Comparison of ENCODE assay signal across 14 mouse cellular contexts in the genomic region with DNA sequence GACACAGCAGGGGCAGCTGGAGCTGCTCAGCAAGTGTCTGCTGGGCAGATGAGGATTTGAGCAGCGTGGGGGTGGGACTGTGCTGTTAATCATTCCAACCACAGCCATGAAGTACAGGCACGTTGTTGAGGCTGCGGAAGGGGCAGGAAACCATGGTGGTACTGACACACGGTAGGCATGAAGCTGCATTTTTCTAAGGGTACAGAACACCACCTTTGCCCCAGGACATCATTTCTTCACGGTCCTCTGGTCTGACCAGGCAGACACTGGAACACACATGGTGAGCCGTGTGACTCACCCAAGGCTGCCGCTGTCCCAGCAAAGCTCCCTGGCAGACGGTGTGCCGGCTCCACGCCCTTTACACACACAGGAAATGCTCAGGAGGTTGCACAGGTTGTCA. TPM values are rescaled to one million over a fixed set of nuclear protein-coding genes. Genes with fewer than 3 reads are reported as not detected.
DNase-seq lines count a peak whose midpoint lies in the region; ATAC-seq and TF ChIP-seq lines count a peak whose summit lies in the region.
"Had no signal": no experiment of that assay in that cellular context is flagged by ENCODE, and none has a peak within 500 bp of the region (broad histone marks: within the 10 kb centered on the region; RNA-seq: fewer than 3 reads in every experiment).

No protein-coding gene starts in this region.

- peak; percentile 19; the same call in 1 of the 2 replicates for ATAC-seq in liver, postnatal 0 days
- no peak for ATAC-seq in liver, embryonic 11.5 days (replicated peaks; ENCODE audit: low FRiP score)
- ATAC-seq in hematopoietic stem cell, adult 5-6 weeks (replicated peaks in 1 of 2; ENCODE audit: insufficient read depth in 1 of 2, low FRiP score in 2 of 2, low TSS enrichment in 1 of 2, low read depth in 1 of 2, poor library complexity in 2 of 2, severe bottlenecking in 2 of 2): peak; percentile 83 to 86
- peak; percentile 81 for ATAC-seq in kidney, embryonic 16.5 days (ENCODE audit: low FRiP score, low TSS enrichment)
- peak; percentile 61; the same call in 1 of the 2 replicates for ATAC-seq in stomach, embryonic 15.5 days (ENCODE audit: insufficient read depth, low FRiP score, low read depth)
- ATAC-seq in forebrain, embryonic 11.5 days (replicated peaks; ENCODE audit: low FRiP score): no peak

- TF ChIP-seq EP300 in liver, postnatal 0 days (IDR thresholded peaks at IDR 0.05; ENCODE audit: low read depth): no peak

- no peaks in the 10 kb centered on the region; the same call in 1 of the 2 replicates for H3K9me3 ChIP-seq in liver, postnatal 0 days (ENCODE audit: low read length)
- H3K9me3 ChIP-seq in liver, embryonic 11.5 days (ENCODE audit: control insufficient read depth, low read length): no peaks in the 10 kb centered on the region
- peaks cover 4% of the 10 kb centered on the region; the same call in 1 of the 2 replicates for H3K9me3 ChIP-seq in kidney, embryonic 16.5 days (ENCODE audit: low read length)
- no peaks in the 10 kb centered on the region for H3K9me3 ChIP-seq in stomach, embryonic 15.5 days
- no peaks in the 10 kb centered on the region; the same call in 1 of the 2 replicates for H3K9me3 ChIP-seq in forebrain, embryonic 11.5 days (ENCODE audit: control insufficient read depth, low read length)

- 33% methylated on average over 10 of the region's 10 CpGs for WGBS in liver, postnatal 0 days (ENCODE audit: insufficient replicate concordance)
- WGBS in liver, embryonic 11.5 days: 60% methylated on average over 10 of the region's 10 CpGs
- WGBS in kidney, embryonic 16.5 days: 35% methylated on average over 10 of the region's 10 CpGs
- 37% methylated on average over 10 of the region's 10 CpGs for WGBS in stomach, embryonic 15.5 days
- 83% methylated on average over 10 of the region's 10 CpGs for WGBS in forebrain, embryonic 11.5 days

- no peaks in the 10 kb centered on the region for H3K27me3 ChIP-seq in liver, postnatal 0 days (ENCODE audit: insufficient read depth, low read length)
- no peaks in the 10 kb centered on the region for H3K27me3 ChIP-seq in liver, embryonic 11.5 days (replicated peaks; ENCODE audit: control insufficient read depth, insufficient read depth, low read length)
- H3K27me3 ChIP-seq in kidney, embryonic 16.5 days (ENCODE audit: insufficient read depth, low read length): no peaks in the 10 kb centered on the region
- H3K27me3 ChIP-seq in stomach, embryonic 15.5 days (replicated peaks): no peaks in the 10 kb centered on the region
- no peaks in the 10 kb centered on the region for H3K27me3 ChIP-seq in forebrain, embryonic 11.5 days (ENCODE audit: control insufficient read depth, insufficient read depth, low read length)
- H3K27me3 ChIP-seq: heart, embryonic 12.5 days; limb, embryonic 15.5 days; neural tube, embryonic 13.5 days had no signal

- no peak overlapping the region for H3K27ac ChIP-seq in liver, postnatal 0 days (ENCODE audit: low read depth)
- no peak overlapping the region for H3K27ac ChIP-seq in liver, embryonic 11.5 days (ENCODE audit: low read depth, low read length)
- H3K27ac ChIP-seq in kidney, embryonic 16.5 days (ENCODE audit: low read length): no peak overlapping the region
- peak overlapping the region; percentile 31; the same call in 1 of the 2 replicates for H3K27ac ChIP-seq in stomach, embryonic 15.5 days
- H3K27ac ChIP-seq in forebrain, embryonic 11.5 days (ENCODE audit: low read depth, low read length): no peak overlapping the region
- H3K27ac ChIP-seq: hindbrain, embryonic 13.5 days; limb, embryonic 15.5 days; neural tube, embryonic 13.5 days had no signal

- no peaks in the 10 kb centered on the region for H3K4me1 ChIP-seq in liver, postnatal 0 days (ENCODE audit: insufficient read depth)
- no peaks in the 10 kb centered on the region for H3K4me1 ChIP-seq in liver, embryonic 11.5 days (replicated peaks; ENCODE audit: control insufficient read depth, insufficient read depth, low read length)
- peaks cover 12% of the 10 kb centered on the region; the same call in 1 of the 2 replicates for H3K4me1 ChIP-seq in kidney, embryonic 16.5 days (ENCODE audit: insufficient read depth, low read length)
- no peaks in the 10 kb centered on the region for H3K4me1 ChIP-seq in stomach, embryonic 15.5 days
- H3K4me1 ChIP-seq in forebrain, embryonic 11.5 days (replicated peaks; ENCODE audit: control insufficient read depth, insufficient read depth, low read length): no peaks in the 10 kb centered on the region
- H3K4me1 ChIP-seq: heart, embryonic 12.5 days; hindbrain, embryonic 13.5 days; neural tube, embryonic 13.5 days had no signal

- no peak overlapping the region for H3K9ac ChIP-seq in liver, postnatal 0 days (replicated peaks)
- H3K9ac ChIP-seq in liver, embryonic 11.5 days (ENCODE audit: low read depth, low read length): no peak overlapping the region
- no peak overlapping the region for H3K9ac ChIP-seq in kidney, embryonic 16.5 days (replicated peaks; ENCODE audit: low read length)
- H3K9ac ChIP-seq in stomach, embryonic 15.5 days: no peak overlapping the region
- no peak overlapping the region for H3K9ac ChIP-seq in forebrain, embryonic 11.5 days (ENCODE audit: low read length)
- H3K9ac ChIP-seq: heart, embryonic 12.5 days; hindbrain, embryonic 13.5 days; limb, embryonic 15.5 days; neural tube, embryonic 13.5 days had no signal

- no peak for DNase-seq in liver, postnatal 0 days
- no peak for DNase-seq in liver, embryonic 11.5 days (ENCODE audit: low spot score)
- no peak for DNase-seq in gastrocnemius, postnatal 14 days
- DNase-seq in cerebellum, adult 8-10 months: no peak
- no peak for DNase-seq in forebrain, embryonic 11.5 days (ENCODE audit: low spot score)
- DNase-seq: midbrain, embryonic 14.5 days; right cerebral cortex, adult 18-20 months had no signal

- H3K4me2 ChIP-seq in liver, postnatal 0 days (ENCODE audit: low read depth, low read length): no peak overlapping the region
- H3K4me2 ChIP-seq in liver, embryonic 11.5 days: no peak overlapping the region
- H3K4me2 ChIP-seq in kidney, embryonic 16.5 days (replicated peaks; ENCODE audit: low read depth, low read length): no peak overlapping the region
- no peak overlapping the region for H3K4me2 ChIP-seq in stomach, embryonic 15.5 days
- no peak overlapping the region for H3K4me2 ChIP-seq in forebrain, embryonic 11.5 days (ENCODE audit: low read depth, low read length, severe bottlenecking)
- H3K4me2 ChIP-seq: heart, embryonic 12.5 days; hindbrain, embryonic 13.5 days; limb, embryonic 15.5 days; neural tube, embryonic 13.5 days had no signal

- intact Hi-C loops in gastrocnemius, postnatal 14 days (cut with DNase I; ENCODE audit: low total_unique reads): no loop called here

- TF ChIP-seq CTCF in liver, postnatal 0 days (IDR thresholded peaks at IDR 0.05; ENCODE audit: low read depth): no peak

- no peak overlapping the region for H3K4me3 ChIP-seq in liver, postnatal 0 days (ENCODE audit: low read depth, low read length)
- H3K4me3 ChIP-seq in liver, embryonic 11.5 days (ENCODE audit: low read depth, low read length): no peak overlapping the region
- no peak overlapping the region for H3K4me3 ChIP-seq in kidney, embryonic 16.5 days (ENCODE audit: low read length)
- H3K4me3 ChIP-seq in stomach, embryonic 15.5 days (replicated peaks): no peak overlapping the region
- H3K4me3 ChIP-seq in forebrain, embryonic 11.5 days (ENCODE audit: low read depth, low read length): no peak overlapping the region
- H3K4me3 ChIP-seq: heart, embryonic 12.5 days; hindbrain, embryonic 13.5 days; limb, embryonic 15.5 days; neural tube, embryonic 13.5 days had no signal

- H3K36me3 ChIP-seq in liver, postnatal 0 days (replicated peaks; ENCODE audit: insufficient read depth, low read length): no peaks in the 10 kb centered on the region
- H3K36me3 ChIP-seq in liver, embryonic 11.5 days (ENCODE audit: control insufficient read depth, insufficient read depth, low read length): no peaks in the 10 kb centered on the region
- no peaks in the 10 kb centered on the region for H3K36me3 ChIP-seq in kidney, embryonic 16.5 days (ENCODE audit: insufficient read depth, low read length)
- H3K36me3 ChIP-seq in stomach, embryonic 15.5 days: no peaks in the 10 kb centered on the region
- H3K36me3 ChIP-seq in forebrain, embryonic 11.5 days (ENCODE audit: control insufficient read depth, insufficient read depth, low read length): no peaks in the 10 kb centered on the region
- H3K36me3 ChIP-seq: heart, embryonic 12.5 days; hindbrain, embryonic 13.5 days; limb, embryonic 15.5 days; neural tube, embryonic 13.5 days had no signal

RNA-seq across cellular contexts. Expression of gene Parvg, which starts 56.4 kb away (rescaled TPM):
- polyA plus RNA-seq in liver, postnatal 0 days (2015; fragmentation: Nextera tagmentation; extraction: Ambion mirVana): 11.9 and 13.4 TPM in 2 replicates
- 5.9 and 6.0 TPM in 2 replicates for polyA plus RNA-seq in liver, embryonic 11.5 days (2014; fragmentation: Nextera tagmentation; extraction: Ambion mirVana)
- total RNA-seq in hematopoietic stem cell, adult 5-6 weeks (2017): 208 and 229 TPM in 2 replicates
- polyA plus RNA-seq in kidney, embryonic 16.5 days (2015; fragmentation: Nextera tagmentation; extraction: Ambion mirVana): 1.6 and 2.1 TPM in 2 replicates
- polyA plus RNA-seq in stomach, embryonic 15.5 days (2015; fragmentation: Nextera tagmentation; extraction: Ambion mirVana): 3.8 and 3.9 TPM in 2 replicates
- total RNA-seq in gastrocnemius, postnatal 14 days (2021): 1 to 10 TPM; 1.2 to 1.5 TPM
- 0.35 and 0.56 TPM in 2 replicates for polyA plus RNA-seq in forebrain, embryonic 11.5 days (2014; fragmentation: Nextera tagmentation; extraction: Ambion mirVana)

Comparison
In these comparisons a context has a peak if more than half of its experiments do, and no peak if none do; other contexts are left out.
1. ATAC-seq: peak in liver, postnatal 0 days (single experiment), hematopoietic stem cell, adult 5-6 weeks (2 of 2), kidney, embryonic 16.5 days (single experiment) and stomach, embryonic 15.5 days (single experiment); none in liver, embryonic 11.5 days (single experiment) and forebrain, embryonic 11.5 days (single experiment).